Mouse (Mus musculus) C2C12 (cell line): ENCODE data around the gene Rbp3. TPM values are rescaled to one million over a fixed set of nuclear protein-coding genes. Genes with fewer than 3 reads are reported as not detected.

ENCODE experiments used
- H3K27me3 ChIP-seq: one replicate; pipeline ENCODE4 v1.6.1; 2011; ENCODE audit not compliant: control insufficient read depth, insufficient read depth, insufficient read length
- H3K36me3 ChIP-seq: one replicate; pipeline ENCODE4 v1.6.1; 2011; ENCODE audit not compliant: control insufficient read depth, insufficient read depth
- H3K4me3 ChIP-seq: one replicate; pipeline ENCODE4 v1.5.1; 2011; ENCODE audit warnings: mild to moderate bottlenecking, control low read depth; ENCODE audit not compliant: poor library complexity, insufficient read depth, severe bottlenecking
- H3K79me2 ChIP-seq: one replicate; pipeline ENCODE4 v1.6.1; 2011; ENCODE audit not compliant: control insufficient read depth, insufficient read depth
- H3K79me3 ChIP-seq: one replicate; pipeline ENCODE4 v1.6.1; 2011; ENCODE audit warnings: low read depth, control low read depth
- H3ac ChIP-seq: one replicate; pipeline ENCODE3; 2011; ENCODE audit warnings: low read depth; ENCODE audit not compliant: control insufficient read depth, insufficient read length
- CEBPB ChIP-seq: IDR thresholded peaks from one replicate; pipeline ENCODE4 v1.6.1; 2011; ENCODE audit warnings: low read depth, mild to moderate bottlenecking, control low read depth, moderate library complexity
- CTCF ChIP-seq: IDR thresholded peaks from one replicate; pipeline ENCODE4 v1.5.1; 2011; ENCODE audit not compliant: control insufficient read depth, insufficient read depth, insufficient read length
- FOSL1 ChIP-seq: IDR thresholded peaks from one replicate; pipeline ENCODE4 v1.8.0; 2011; ENCODE audit warnings: mild to moderate bottlenecking, low read length; ENCODE audit not compliant: poor library complexity, insufficient read depth, severe bottlenecking
- MAX ChIP-seq: IDR thresholded peaks from one replicate; pipeline ENCODE4 v1.6.1; 2011; ENCODE audit warnings: mild to moderate bottlenecking, control low read depth
- MYOD1 ChIP-seq: IDR thresholded peaks from one replicate; pipeline ENCODE4 v1.6.1; 2011; ENCODE audit warnings: low read depth; ENCODE audit not compliant: control insufficient read depth, insufficient read length
- MYOG ChIP-seq: IDR thresholded peaks from one replicate; pipeline ENCODE4 v1.6.1; 2011; ENCODE audit not compliant: control insufficient read depth, insufficient read length; ENCODE audit errors: extremely low read depth
- USF1 ChIP-seq: IDR thresholded peaks from one replicate; pipeline ENCODE4 v1.6.1; 2011; ENCODE audit warnings: low read depth, mild to moderate bottlenecking, control low read depth, moderate library complexity
- polyA plus RNA-seq: library from polyadenylated mRNA; unstranded; fragments of >200 nt; fragmentation: generic; extraction: Trizol; gene quantifications from one replicate; pipeline ENCODE4 v1.2.1, GENCODE M21; 2012; ENCODE audit warnings: missing spikeins

Rbp3 gene
- polyA plus RNA-seq, 1 experiment = not detected

GRCm38 (mm10) chr14:33923168-33924070, 30.4 kb upstream of the Rbp3 start, which contains the start of gene Gdf10:
TSS of gene Gdf10 (plus strand) at chr14:33923587.
- TF ChIP-seq MYOD1 (no peak), MAX (no peak), MYOG (no peak), CEBPB (no peak), USF1 (no peak), FOSL1 (no peak), CTCF (no peak)
- Histone ChIP-seq H3K4me3 (no peak within 1 kb of the TSS), H3K36me3 (no peaks in the 10 kb centered on the region), H3K79me3 (no peaks in the 10 kb centered on the region), H3ac (no peak within 1 kb of the TSS), H3K79me2 (no peaks in the 10 kb centered on the region), H3K27me3 (peaks cover 56% of the 10 kb centered on the region)

DNA sequence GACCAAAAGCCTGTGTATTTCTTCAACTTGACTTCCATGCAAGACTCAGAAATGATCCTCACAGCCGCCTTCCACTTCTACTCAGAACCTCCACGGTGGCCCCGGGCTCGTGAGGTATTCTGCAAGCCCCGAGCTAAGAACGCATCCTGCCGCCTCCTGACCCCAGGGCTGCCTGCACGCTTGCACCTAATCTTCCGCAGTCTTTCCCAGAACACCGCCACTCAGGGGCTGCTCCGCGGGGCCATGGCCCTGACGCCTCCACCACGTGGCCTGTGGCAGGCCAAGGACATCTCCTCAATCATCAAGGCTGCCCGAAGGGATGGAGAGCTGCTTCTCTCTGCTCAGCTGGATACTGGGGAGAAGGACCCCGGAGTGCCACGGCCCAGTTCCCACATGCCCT, 21.9 kb upstream of the Rbp3 start:
- Histone ChIP-seq H3K79me3 (no peaks in the 10 kb centered on the region), H3K27me3 (peaks cover 35% of the 10 kb centered on the region)
- TF ChIP-seq MYOG = no peak
- no peak for TF ChIP-seq CTCF
- TF ChIP-seq FOSL1 = no peak
- no peak for TF ChIP-seq USF1
- TF ChIP-seq MYOD1 = no peak
- no peak for TF ChIP-seq CEBPB
- no peak for TF ChIP-seq MAX

GRCm38 (mm10) chr14:33932935-33933703, 20.7 kb upstream of the Rbp3 start:
- no peak overlapping the region for H3K4me3 ChIP-seq
- TF ChIP-seq MAX (no peak), MYOG (no peak), FOSL1 (no peak), USF1 (no peak), CTCF (no peak), CEBPB (no peak), MYOD1 (no peak)
- no peak overlapping the region for H3ac ChIP-seq
- H3K27me3 ChIP-seq = peaks cover 27% of the 10 kb centered on the region
- no peaks in the 10 kb centered on the region for H3K79me2 ChIP-seq
- H3K79me3 ChIP-seq = no peaks in the 10 kb centered on the region
- H3K36me3 ChIP-seq = no peaks in the 10 kb centered on the region

More for the DNA sequence above, 21.9 kb upstream of the Rbp3 start:
- H3K79me2 ChIP-seq = no peaks in the 10 kb centered on the region
- no peak overlapping the region for H3K4me3 ChIP-seq
- no peaks in the 10 kb centered on the region for H3K36me3 ChIP-seq
- H3ac ChIP-seq = no peak overlapping the region

DNA sequence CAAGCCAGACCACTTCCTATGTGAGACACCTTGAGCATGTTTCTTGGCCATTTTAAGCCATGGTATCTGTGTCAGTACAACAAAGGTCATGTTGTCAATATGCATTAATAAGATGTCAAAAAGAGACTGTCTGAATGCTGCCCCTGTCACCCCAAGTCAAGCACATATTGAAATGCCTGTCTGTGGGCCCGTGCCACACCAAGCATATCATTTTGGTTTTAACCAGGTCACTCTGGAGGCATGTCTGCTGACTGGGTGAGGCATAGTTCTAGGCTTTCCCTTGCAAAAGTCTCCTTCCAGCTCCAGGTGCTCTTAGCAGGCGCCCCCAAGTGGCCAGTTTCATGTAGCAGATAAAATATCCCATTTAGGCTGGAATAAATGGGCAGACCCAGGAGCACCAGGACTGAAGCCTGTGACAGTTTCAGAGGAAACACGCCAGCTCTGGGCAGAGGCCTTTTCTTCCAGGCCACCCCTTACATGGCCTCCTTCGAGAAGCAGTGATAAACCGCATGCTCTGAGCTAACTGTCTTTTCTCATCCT, 20.0 kb upstream of the Rbp3 start:
- Histone ChIP-seq H3K79me3 (no peaks in the 10 kb centered on the region), H3ac (no peak overlapping the region), H3K27me3 (peaks cover 27% of the 10 kb centered on the region), H3K36me3 (no peaks in the 10 kb centered on the region), H3K4me3 (no peak overlapping the region), H3K79me2 (no peaks in the 10 kb centered on the region)
- no peak for TF ChIP-seq MYOD1
- TF ChIP-seq FOSL1 = no peak
- no peak for TF ChIP-seq USF1
- TF ChIP-seq CTCF = no peak
- no peak for TF ChIP-seq MYOG
- no peak for TF ChIP-seq MAX
- TF ChIP-seq CEBPB = no peak

- H3K4me3 ChIP-seq = no peak overlapping the region
- TF ChIP-seq CTCF = peak; percentile 24
- no peak for TF ChIP-seq MYOD1
- TF ChIP-seq FOSL1 = no peak
- no peak for TF ChIP-seq USF1
- no peak for TF ChIP-seq MAX
- TF ChIP-seq CEBPB = no peak
- TF ChIP-seq MYOG = no peak
- no peaks in the 10 kb centered on the region for H3K79me3 ChIP-seq
- H3ac ChIP-seq = no peak overlapping the region
- no peaks in the 10 kb centered on the region for H3K79me2 ChIP-seq
- H3K36me3 ChIP-seq = no peaks in the 10 kb centered on the region
- no peaks in the 10 kb centered on the region for H3K27me3 ChIP-seq
Measured at GRCm38 (mm10) chr14:33939117-33939516, 14.7 kb upstream of the Rbp3 start.
